Mouse (Mus musculus): Measurements from ENCODE around the gene Plxna4. TPM values are rescaled to one million over a fixed set of nuclear protein-coding genes. Genes with fewer than 3 reads are reported as not detected.

Plxna4 gene
- not detected in 2 replicates for polyA plus RNA-seq (2012; ENCODE audit: insufficient read depth, insufficient read length, low replicate concordance, missing spikeins)

- H3K4me1 ChIP-seq (ENCODE audit: control insufficient read depth, insufficient read depth, low read length) = peaks cover 15% of the 10 kb centered on the region
- 0 out of 2 replicates have a peak within 1 kb of the TSS, but pooled peaks have one; percentile 16 for H3K27ac ChIP-seq (ENCODE audit: insufficient read depth, low read depth, low read length)
- peak; percentile 44; the same call in 1 of the 2 replicates for TF ChIP-seq POLR2A (IDR thresholded peaks at IDR 0.05; ENCODE audit: insufficient read depth, low read depth, low read length)
- peak; percentile 30; the same call in 1 of the 2 replicates for TF ChIP-seq CTCF (IDR thresholded peaks at IDR 0.05; ENCODE audit: insufficient read depth, low read depth, low read length)
- 2% methylated on average over 35 of the region's 55 CpGs for WGBS
- H3K4me3 ChIP-seq (ENCODE audit: insufficient read depth, low read depth, low read length) = peak within 1 kb of the TSS; percentile 53
These were observed at the start of gene Plxna4 for GRCm38 (mm10) chr6:32588056-32588671. TSS of gene Plxna4 (minus strand) at chr6:32588192.

- Histone ChIP-seq H3K4me3 (ENCODE audit: insufficient read depth, low read depth, low read length) (no peak overlapping the region), H3K27ac (ENCODE audit: insufficient read depth, low read depth, low read length) (no peak overlapping the region), H3K4me1 (ENCODE audit: control insufficient read depth, insufficient read depth, low read length) (no peaks in the 10 kb centered on the region)
- WGBS = 85% methylated on average over 6 of the region's 6 CpGs
- TF ChIP-seq CTCF (IDR thresholded peaks at IDR 0.05; ENCODE audit: insufficient read depth, low read depth, low read length) (no peak), POLR2A (IDR thresholded peaks at IDR 0.05; ENCODE audit: insufficient read depth, low read depth, low read length) (no peak)
These were observed 49.7 kb upstream of the Plxna4 start for GRCm38 (mm10) chr6:32637568-32638183.

- TF ChIP-seq POLR2A (IDR thresholded peaks at IDR 0.05; ENCODE audit: insufficient read depth, low read depth, low read length) (no peak), CTCF (IDR thresholded peaks at IDR 0.05; ENCODE audit: insufficient read depth, low read depth, low read length) (no peak)
- Histone ChIP-seq H3K4me3 (ENCODE audit: insufficient read depth, low read depth, low read length) (no peak overlapping the region), H3K4me1 (ENCODE audit: control insufficient read depth, insufficient read depth, low read length) (no peaks in the 10 kb centered on the region), H3K27ac (ENCODE audit: insufficient read depth, low read depth, low read length) (no peak overlapping the region)
These were observed 22.7 kb upstream of the Plxna4 start for GRCm38 (mm10) chr6:32610712-32611111.

DNA sequence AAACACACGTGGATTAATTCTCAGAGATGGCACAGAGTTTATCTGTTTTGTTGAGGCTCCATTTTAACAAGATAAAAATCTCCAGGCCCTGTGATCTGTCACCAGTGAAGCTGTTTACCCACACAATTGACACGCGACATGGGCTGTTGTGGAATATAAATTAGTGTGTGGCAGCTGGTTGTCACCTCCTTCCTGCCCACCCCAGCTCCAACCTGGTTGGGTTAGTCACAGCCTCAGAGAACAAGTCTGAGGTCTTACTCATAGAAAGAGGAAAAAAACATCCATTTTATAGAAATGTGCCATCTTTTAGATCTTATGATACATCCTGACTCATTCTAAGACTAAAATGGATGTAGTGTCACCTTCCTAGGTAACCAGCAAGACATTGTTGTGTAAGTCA, 18.8 kb upstream of the Plxna4 start:
- Histone ChIP-seq H3K27ac (ENCODE audit: insufficient read depth, low read depth, low read length) (no peak overlapping the region), H3K4me3 (ENCODE audit: insufficient read depth, low read depth, low read length) (no peak overlapping the region), H3K4me1 (ENCODE audit: control insufficient read depth, insufficient read depth, low read length) (no peaks in the 10 kb centered on the region)
- WGBS = 92% methylated on average over 3 of the region's 3 CpGs
- TF ChIP-seq CTCF (IDR thresholded peaks at IDR 0.05; ENCODE audit: insufficient read depth, low read depth, low read length) (no peak), POLR2A (IDR thresholded peaks at IDR 0.05; ENCODE audit: insufficient read depth, low read depth, low read length) (no peak)

- no peak for TF ChIP-seq POLR2A (IDR thresholded peaks at IDR 0.05; ENCODE audit: insufficient read depth, low read depth, low read length)
- no peak for TF ChIP-seq CTCF (IDR thresholded peaks at IDR 0.05; ENCODE audit: insufficient read depth, low read depth, low read length)
- Histone ChIP-seq H3K27ac (ENCODE audit: insufficient read depth, low read depth, low read length) (no peak overlapping the region), H3K4me3 (ENCODE audit: insufficient read depth, low read depth, low read length) (no peak overlapping the region), H3K4me1 (ENCODE audit: control insufficient read depth, insufficient read depth, low read length) (no peaks in the 10 kb centered on the region)
- 63% methylated on average over 3 of the region's 3 CpGs for WGBS
These were observed 17.6 kb upstream of the Plxna4 start for GRCm38 (mm10) chr6:32605581-32605980.

- H3K4me1 ChIP-seq (ENCODE audit: control insufficient read depth, insufficient read depth, low read length) = no peaks in the 10 kb centered on the region
- no peak for TF ChIP-seq CTCF (IDR thresholded peaks at IDR 0.05; ENCODE audit: insufficient read depth, low read depth, low read length)
- TF ChIP-seq POLR2A (IDR thresholded peaks at IDR 0.05; ENCODE audit: insufficient read depth, low read depth, low read length) = no peak
- no peak overlapping the region for H3K27ac ChIP-seq (ENCODE audit: insufficient read depth, low read depth, low read length)
- 95% methylated on average over 4 of the region's 4 CpGs for WGBS
- no peak overlapping the region for H3K4me3 ChIP-seq (ENCODE audit: insufficient read depth, low read depth, low read length)
These were observed 16.9 kb upstream of the Plxna4 start for GRCm38 (mm10) chr6:32604901-32605300.

DNA sequence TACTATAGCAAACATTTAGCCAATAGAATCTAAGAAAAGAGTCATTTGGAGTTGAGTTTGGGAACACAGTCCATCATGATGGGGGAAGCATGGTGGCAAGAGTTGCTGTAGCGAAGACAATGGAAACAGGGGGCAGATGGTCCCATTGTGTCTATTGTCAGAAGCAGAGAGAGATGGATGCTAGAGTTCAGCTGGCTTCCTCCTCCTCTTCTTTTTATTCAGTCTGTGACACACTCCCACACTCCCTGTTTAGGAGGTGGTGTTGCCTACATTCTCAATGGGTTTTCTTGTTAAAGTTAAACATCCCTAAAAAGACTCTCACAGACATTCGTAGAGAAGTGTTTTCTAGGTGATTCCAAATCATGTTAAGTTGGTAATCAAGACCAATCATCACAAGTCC, 14.1 kb upstream of the Plxna4 start:
- no peaks in the 10 kb centered on the region for H3K4me1 ChIP-seq (ENCODE audit: control insufficient read depth, insufficient read depth, low read length)
- no peak overlapping the region for H3K4me3 ChIP-seq (ENCODE audit: insufficient read depth, low read depth, low read length)
- no peak overlapping the region for H3K27ac ChIP-seq (ENCODE audit: insufficient read depth, low read depth, low read length)
- WGBS = 59% methylated on average over 2 of the region's 2 CpGs
- TF ChIP-seq CTCF (IDR thresholded peaks at IDR 0.05; ENCODE audit: insufficient read depth, low read depth, low read length) = no peak
- TF ChIP-seq POLR2A (IDR thresholded peaks at IDR 0.05; ENCODE audit: insufficient read depth, low read depth, low read length) = no peak

DNA sequence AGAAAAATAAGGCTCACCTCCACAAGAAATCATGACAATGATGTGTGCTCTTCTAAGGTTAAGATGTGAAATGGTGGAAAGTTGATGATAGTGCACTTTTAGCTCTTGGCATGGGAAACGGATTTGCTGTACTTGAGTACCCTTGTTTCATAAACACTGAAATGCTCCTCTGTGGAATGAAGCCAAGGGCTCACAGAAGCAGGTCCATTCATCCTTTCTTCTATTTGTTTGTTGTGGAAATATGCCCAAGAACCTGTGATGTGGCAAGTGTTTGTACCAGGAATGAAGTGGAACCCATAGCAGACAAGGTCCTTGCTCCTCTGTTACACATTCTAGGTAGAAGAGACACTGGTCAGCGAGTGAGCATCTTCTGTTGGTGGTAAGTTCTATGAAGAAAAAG, 13.3 kb upstream of the Plxna4 start:
- TF ChIP-seq CTCF (IDR thresholded peaks at IDR 0.05; ENCODE audit: insufficient read depth, low read depth, low read length) (no peak), POLR2A (IDR thresholded peaks at IDR 0.05; ENCODE audit: insufficient read depth, low read depth, low read length) (no peak)
- no peak overlapping the region for H3K27ac ChIP-seq (ENCODE audit: insufficient read depth, low read depth, low read length)
- H3K4me3 ChIP-seq (ENCODE audit: insufficient read depth, low read depth, low read length) = no peak overlapping the region
- H3K4me1 ChIP-seq (ENCODE audit: control insufficient read depth, insufficient read depth, low read length) = no peaks in the 10 kb centered on the region
- WGBS = 75% methylated on average over 2 of the region's 2 CpGs

DNA sequence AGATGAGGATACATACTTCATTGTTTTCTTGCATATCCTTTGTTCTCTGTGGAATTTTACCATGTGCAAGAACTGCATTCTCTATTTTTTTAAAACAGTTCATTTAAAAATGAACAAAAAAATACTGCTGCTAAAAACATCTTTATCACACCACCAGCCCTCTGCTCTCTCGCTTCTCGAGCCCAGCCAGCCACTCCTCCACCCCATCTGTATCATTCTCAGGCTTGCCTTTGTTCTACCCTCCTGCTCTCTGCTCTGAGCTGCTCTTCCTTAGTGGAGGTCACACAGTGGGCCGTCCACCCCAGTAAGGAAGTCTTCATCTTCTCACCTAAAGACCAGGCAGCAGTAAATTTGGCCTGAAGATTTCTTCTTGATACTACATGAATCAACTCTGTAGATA, 7.6 kb upstream of the Plxna4 start:
- Histone ChIP-seq H3K4me3 (ENCODE audit: insufficient read depth, low read depth, low read length) (no peak overlapping the region), H3K27ac (ENCODE audit: insufficient read depth, low read depth, low read length) (no peak overlapping the region), H3K4me1 (ENCODE audit: control insufficient read depth, insufficient read depth, low read length) (no peaks in the 10 kb centered on the region)
- TF ChIP-seq POLR2A (IDR thresholded peaks at IDR 0.05; ENCODE audit: insufficient read depth, low read depth, low read length) (no peak), CTCF (IDR thresholded peaks at IDR 0.05; ENCODE audit: insufficient read depth, low read depth, low read length) (no peak)
- WGBS = 72% methylated on average over 3 of the region's 3 CpGs

Measured in olfactory bulb, adult 2 months (tissue).